Mouse (Mus musculus) heart, postnatal 0 days (tissue): Measurements from ENCODE around the gene Csnk2b.

Experiments
- CTCF ChIP-seq: IDR thresholded peaks from 2 replicates; pipeline ENCODE4 v1.5.1; 2016; ENCODE audit warnings: antibody characterized with exemption, control low read depth, low read depth
- EP300 ChIP-seq: IDR thresholded peaks from 2 replicates; pipeline ENCODE4 v1.6.1; 2016; ENCODE audit warnings: antibody characterized with exemption, low read depth

DNA sequence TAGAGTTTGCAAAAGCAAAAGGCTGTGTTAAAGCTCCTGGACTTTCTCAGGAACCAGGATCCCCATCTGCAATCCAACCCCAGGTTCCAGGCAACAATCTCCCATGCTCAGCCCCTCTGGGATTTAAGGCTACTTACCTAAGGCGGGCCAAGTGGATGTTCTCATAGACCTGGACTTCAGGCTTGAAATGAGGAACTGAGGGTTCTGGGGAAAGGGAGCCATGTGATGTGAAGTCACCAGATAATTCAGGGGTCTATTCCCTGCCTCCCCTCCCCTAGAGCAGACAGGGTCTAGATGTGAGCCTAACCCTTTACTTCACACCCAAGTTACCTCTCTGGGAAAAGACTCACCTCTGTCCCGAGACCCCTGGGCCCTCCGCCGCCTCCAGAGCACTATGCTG, 41.1 kb downstream of the Csnk2b start:
- TF ChIP-seq CTCF (no peak), EP300 (no peak)
